In genomic region chr4:133034478-133034877, GRCm38 (mm10) we compare ENCODE assay signal across 14 mouse cellular contexts. TPM values are rescaled to one million over a fixed set of nuclear protein-coding genes. Genes with fewer than 3 reads are reported as not detected.
DNase-seq lines count a peak whose midpoint lies in the region; ATAC-seq and TF ChIP-seq lines count a peak whose summit lies in the region.
"Had no signal": no experiment of that assay in that cellular context is flagged by ENCODE, and none has a peak within 500 bp of the region (broad histone marks: within the 10 kb centered on the region; RNA-seq: fewer than 3 reads in every experiment).

No protein-coding gene starts in this region.

- 49% methylated on average over 10 of the region's 10 CpGs for WGBS in heart, embryonic 16.5 days

- no peaks in the 10 kb centered on the region for H3K36me3 ChIP-seq in heart, embryonic 16.5 days (ENCODE audit: control insufficient read depth, insufficient read depth)
- no peaks in the 10 kb centered on the region for H3K36me3 ChIP-seq in ES-Bruce4 (ENCODE audit: control insufficient read depth, insufficient read depth, low read length, poor library complexity, severe bottlenecking)
- H3K36me3 ChIP-seq: liver, embryonic 13.5 days had no signal

- no peak overlapping the region for H3K4me2 ChIP-seq in heart, embryonic 16.5 days (ENCODE audit: low read depth, low read length)
- H3K4me2 ChIP-seq: liver, embryonic 13.5 days had no signal

- TF ChIP-seq CTCF in ES-Bruce4 (IDR thresholded peaks at IDR 0.05; ENCODE audit: low read depth, low read length): no peak

- peak; percentile 71 for DNase-seq in adrenal gland, adult 8-10 months
- no peak for DNase-seq in adrenal gland, postnatal 10 days
- DNase-seq in heart, adult 18-20 months: no peak
- DNase-seq in kidney, adult 8-10 months: peak; percentile 48 to 70
- DNase-seq in lung, adult 18-20 months: no peak
- DNase-seq in ovary, postnatal 10 days (ENCODE audit: low spot score): no peak
- DNase-seq: cerebellum, adult 9-10 months; gastrocnemius, postnatal 14 days; liver, embryonic 13.5 days had no signal

- TF ChIP-seq POLR2A in ES-Bruce4 (IDR thresholded peaks at IDR 0.05; ENCODE audit: insufficient read depth, low read length): no peak

- peak overlapping the region; percentile 38; the same call in 1 of the 2 replicates for H3K27ac ChIP-seq in heart, embryonic 16.5 days (ENCODE audit: low read length)
- H3K27ac ChIP-seq in ES-Bruce4 (ENCODE audit: insufficient read depth, low read length): no peak overlapping the region
- H3K27ac ChIP-seq: liver, embryonic 13.5 days; midbrain, embryonic 10.5 days had no signal

- peak overlapping the region; percentile 21; the same call in 1 of the 2 replicates for H3K9ac ChIP-seq in heart, embryonic 16.5 days (ENCODE audit: low read length)
- H3K9ac ChIP-seq in ES-Bruce4 (ENCODE audit: low read depth, poor library complexity, severe bottlenecking): no peak overlapping the region
- H3K9ac ChIP-seq: liver, embryonic 13.5 days had no signal

- peak; percentile 81; the same call in 1 of the 2 replicates for TF ChIP-seq EP300 in ES-Bruce4 (IDR thresholded peaks at IDR 0.05; ENCODE audit: insufficient read depth, low read depth, low read length)

- no peaks in the 10 kb centered on the region for H3K9me3 ChIP-seq in heart, embryonic 16.5 days (replicated peaks; ENCODE audit: control insufficient read depth, low read length)
- no peaks in the 10 kb centered on the region for H3K9me3 ChIP-seq in ES-Bruce4 (replicated peaks; ENCODE audit: control insufficient read depth, insufficient read depth, low read length, poor library complexity, severe bottlenecking)
- H3K9me3 ChIP-seq: liver, embryonic 13.5 days; midbrain, embryonic 10.5 days had no signal

- peaks cover 40% of the 10 kb centered on the region for H3K4me1 ChIP-seq in heart, embryonic 16.5 days (ENCODE audit: control insufficient read depth, insufficient read depth, low read length)
- peaks cover 13% of the 10 kb centered on the region for H3K4me1 ChIP-seq in ES-Bruce4 (ENCODE audit: control insufficient read depth, insufficient read depth, low read length)

- no peaks in the 10 kb centered on the region for H3K27me3 ChIP-seq in heart, embryonic 16.5 days (ENCODE audit: control insufficient read depth, insufficient read depth, low read length)
- no peaks in the 10 kb centered on the region for H3K27me3 ChIP-seq in ES-Bruce4 (ENCODE audit: control insufficient read depth, insufficient read depth, low read length, poor library complexity, severe bottlenecking)

- ATAC-seq in heart, embryonic 16.5 days (replicated peaks; ENCODE audit: extremely low read depth, insufficient read depth, low FRiP score): no peak
- ATAC-seq: forebrain, embryonic 16.5 days; hindbrain, embryonic 16.5 days had no signal

- H3K4me3 ChIP-seq in heart, embryonic 16.5 days (ENCODE audit: low read length): no peak overlapping the region
- H3K4me3 ChIP-seq in ES-Bruce4 (ENCODE audit: low read depth, low read length): no peak overlapping the region
- H3K4me3 ChIP-seq: liver, embryonic 13.5 days; midbrain, embryonic 10.5 days had no signal

RNA-seq across cellular contexts. Expression of gene Ahdc1, which starts 23.4 kb away (rescaled TPM):
- total RNA-seq in adrenal gland, adult 8-10 months (2022): 100 to 1,000 TPM in 1 of 4 experiments, 10 to 100 TPM in 3; 72.0 to 109 (median 82.9) TPM
- total RNA-seq in adrenal gland, postnatal 10 days (2021): 10 to 100 TPM; 50.8 to 74.3 TPM
- polyA plus RNA-seq in heart, embryonic 16.5 days (2015; fragmentation: Nextera tagmentation; extraction: Ambion mirVana): 7.1 and 7.2 TPM in 2 replicates
- total RNA-seq in heart, adult 18-20 months (2021): 10 to 100 TPM; 36.3 to 38.5 TPM
- polyA plus RNA-seq in ES-Bruce4 (2011; ENCODE audit: insufficient read depth, insufficient read length, low read depth, missing spikeins): 88.2 and 102 TPM in 2 replicates

Comparison
In these comparisons a context has a peak if more than half of its experiments do, and no peak if none do; other contexts are left out.
1. DNase-seq: peak in adrenal gland, adult 8-10 months (single experiment) and kidney, adult 8-10 months (2 of 2); none in adrenal gland, postnatal 10 days (single experiment), heart, adult 18-20 months (0 of 2), lung, adult 18-20 months (0 of 2) and ovary, postnatal 10 days (single experiment).